Mouse (Mus musculus) gastrocnemius, postnatal 10 days (tissue): ENCODE measurements around the gene Wbp2nl. TPM values are rescaled to one million over a fixed set of nuclear protein-coding genes. Genes with fewer than 3 reads are reported as not detected.

ENCODE experiments used
- DNase-seq: peaks from one replicate; pipeline ENCODE4 v3.0.0; 2021; ENCODE audit warnings: mixed read lengths
- long read RNA-seq, 2 experiments: library from polyadenylated mRNA; stranded (forward); transcript quantifications; one replicate each; pipeline ENCODE4 v2.0.0; 2021
- total RNA-seq, 2 experiments: library from RNA; stranded (reverse); gene quantifications; 2 replicates each; pipeline ENCODE4 v1.2.3; 2021

The Wbp2nl gene
- not detected for total RNA-seq
- long read RNA-seq, experiment 1, result 0 reads
- long read RNA-seq, experiment 2, result 0 reads

DNA sequence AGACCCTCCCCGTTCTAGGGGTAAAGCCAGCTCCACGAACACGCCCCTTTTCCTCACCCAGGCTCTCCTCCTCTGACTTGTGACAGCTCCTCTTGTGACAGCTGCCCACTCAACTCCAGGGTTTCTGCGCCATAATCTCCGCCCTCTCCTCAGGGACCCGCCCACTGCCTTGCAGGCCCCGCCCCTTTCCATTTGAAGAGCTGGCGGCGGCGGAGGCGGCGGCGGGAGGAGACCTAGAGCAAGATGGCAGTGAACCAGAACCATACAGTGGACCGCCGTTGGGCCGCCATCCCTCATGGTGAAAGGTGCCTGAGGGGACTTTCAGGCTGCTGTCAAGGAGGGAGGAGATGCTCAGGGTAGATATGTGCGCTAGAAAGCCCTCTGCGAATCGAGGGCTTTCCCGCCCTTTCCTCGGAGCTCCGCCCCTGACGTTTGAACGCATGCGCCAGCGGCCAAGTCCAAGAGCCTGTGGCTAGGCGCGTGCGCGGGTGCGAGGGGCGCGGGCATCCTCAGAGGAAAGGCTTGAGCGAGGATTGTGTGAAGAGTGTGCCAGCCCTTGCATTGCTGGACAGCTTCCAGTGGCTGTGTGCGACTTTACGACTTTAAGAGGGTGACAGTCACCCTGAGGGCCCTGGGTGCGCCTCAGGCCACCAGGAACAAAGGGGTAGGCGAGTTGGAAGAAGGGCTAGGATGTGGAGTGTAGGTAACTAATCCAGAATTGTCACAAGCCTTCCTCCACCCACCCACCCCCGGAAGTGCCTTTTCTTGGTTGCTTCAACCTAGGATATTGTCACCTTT is at the start of gene Wbp2nl:
Wbp2nl (plus strand) TSS at position 191 of the 798 bp plus-strand sequence.
- DNase-seq, result no peak

DNA sequence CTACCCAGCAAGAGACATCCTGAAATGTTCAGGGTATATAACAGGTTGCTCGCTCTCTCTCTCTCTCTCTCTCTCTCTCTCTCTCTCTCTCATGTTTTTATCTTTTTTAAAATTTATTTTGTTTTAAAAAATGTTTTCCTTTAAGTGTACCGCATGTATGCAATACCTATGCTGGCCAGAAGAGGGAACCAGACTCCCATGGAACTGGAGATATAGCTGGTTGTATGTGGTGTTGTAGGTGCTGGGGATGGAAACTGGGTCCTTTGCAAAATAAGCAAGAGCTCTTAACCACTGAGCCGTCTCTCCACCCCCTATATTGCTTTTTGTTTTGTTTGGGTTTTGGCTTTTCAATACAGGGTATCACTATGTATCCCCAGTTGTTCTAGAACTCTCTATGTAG is 47.2 kb upstream of the Wbp2nl start:
- DNase-seq, result no peak

DNA sequence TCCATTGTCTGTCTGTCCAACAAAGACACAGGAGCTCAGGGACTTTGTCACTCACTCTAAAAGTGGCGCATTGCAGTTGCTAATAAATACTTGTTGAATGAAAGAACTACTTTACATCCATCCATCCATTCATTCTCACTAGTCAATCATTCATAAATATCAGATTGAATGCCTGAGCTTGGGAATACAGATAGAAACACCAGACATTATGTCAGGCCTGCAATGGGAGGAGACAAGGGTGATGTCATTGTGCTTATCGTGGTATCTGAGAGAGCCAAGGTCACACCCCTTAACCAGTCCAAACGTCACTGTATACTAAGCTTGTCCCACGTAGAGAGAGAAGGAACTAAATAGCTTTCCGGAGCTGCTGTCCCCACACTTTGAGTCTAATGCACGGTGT is 46.7 kb upstream of the Wbp2nl start, which contains the start of gene 1500009C09Rik:
1500009C09Rik (plus strand) TSS at position 301 of the 400 bp plus-strand sequence.
- no peak for DNase-seq

DNA sequence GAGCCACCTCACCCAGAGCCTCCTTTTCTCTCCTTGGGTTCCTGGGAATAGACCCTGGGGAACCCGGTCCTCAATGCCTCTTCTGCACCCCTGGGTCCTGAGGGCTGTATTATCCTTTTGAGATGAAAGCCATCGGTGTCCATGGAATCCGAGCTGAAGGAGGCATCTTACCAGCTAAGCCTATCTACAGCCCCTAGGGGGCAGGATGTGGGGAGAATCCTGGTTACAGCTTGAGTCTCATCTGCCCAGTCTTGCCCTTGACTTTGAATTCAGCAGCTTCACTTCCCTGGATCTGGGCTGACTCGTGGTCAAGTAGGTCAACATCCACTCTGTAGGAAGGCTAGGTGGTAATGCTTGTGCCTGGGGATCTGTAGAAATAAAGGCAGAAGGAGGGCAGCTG is 43.5 kb upstream of the Wbp2nl start:
- DNase-seq, result no peak

DNA sequence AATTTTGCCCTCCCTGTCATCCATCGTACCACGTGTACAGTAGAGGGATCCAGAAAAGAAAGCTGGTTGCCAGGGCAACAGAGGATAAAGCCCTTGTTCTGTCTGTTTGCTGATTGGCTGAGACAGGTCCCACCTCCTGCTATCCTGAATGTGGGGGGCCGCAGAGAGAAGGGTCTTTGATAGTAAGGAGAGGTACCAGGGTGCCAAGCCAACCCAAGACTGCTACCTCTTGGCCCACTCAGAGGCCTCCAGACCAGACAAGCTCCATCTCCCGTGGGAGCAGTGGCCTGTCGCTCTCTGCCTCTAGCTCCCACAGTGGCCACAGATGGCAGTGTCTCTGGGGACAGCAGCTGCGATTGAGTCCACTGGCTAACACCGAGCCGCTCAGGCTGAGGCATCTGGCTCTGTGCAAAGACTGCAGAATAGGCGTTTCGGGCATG is 42.8 kb upstream of the Wbp2nl start:
- DNase-seq, result no peak

DNA sequence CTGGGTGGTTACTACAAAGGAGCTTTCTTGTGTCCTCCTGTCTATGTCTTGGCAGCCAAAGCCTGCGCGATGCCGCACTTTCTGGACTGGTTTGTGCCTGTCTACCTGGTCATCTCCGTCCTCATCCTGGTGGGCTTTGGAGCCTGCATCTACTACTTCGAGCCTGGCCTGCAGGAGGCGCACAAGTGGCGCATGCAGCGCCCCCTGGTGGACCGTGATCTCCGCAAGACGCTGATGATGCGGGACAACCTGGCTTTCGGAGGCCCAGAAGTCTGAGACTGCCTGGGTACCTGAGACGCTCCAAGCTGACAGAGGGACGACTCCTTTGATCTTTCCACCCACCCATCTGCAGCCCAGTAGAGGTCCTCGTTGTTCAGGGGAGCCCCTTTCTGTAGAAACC is 39.2 kb upstream of the Wbp2nl start:
- DNase-seq, result peak; percentile 79

DNA sequence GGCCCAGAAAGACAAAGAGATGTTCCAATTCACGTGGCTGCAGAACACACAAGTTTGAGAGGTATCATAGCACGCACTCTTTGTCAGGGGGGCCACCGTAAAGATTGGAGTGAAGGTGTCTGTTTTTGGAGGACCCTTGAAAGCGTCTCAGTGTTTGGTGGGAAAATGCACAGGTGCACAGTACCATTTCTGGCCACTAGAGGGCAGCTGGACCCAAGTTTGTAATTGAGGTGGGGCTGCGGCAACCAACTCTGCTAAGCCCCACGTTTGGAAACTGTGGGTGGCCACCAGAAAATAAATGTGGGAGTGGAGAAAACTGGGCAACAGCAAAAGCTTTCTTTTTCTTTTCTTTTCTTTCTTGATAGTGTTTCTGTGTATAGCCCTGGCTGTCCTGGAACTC is 32.4 kb upstream of the Wbp2nl start:
- peak; percentile 71 for DNase-seq

DNA sequence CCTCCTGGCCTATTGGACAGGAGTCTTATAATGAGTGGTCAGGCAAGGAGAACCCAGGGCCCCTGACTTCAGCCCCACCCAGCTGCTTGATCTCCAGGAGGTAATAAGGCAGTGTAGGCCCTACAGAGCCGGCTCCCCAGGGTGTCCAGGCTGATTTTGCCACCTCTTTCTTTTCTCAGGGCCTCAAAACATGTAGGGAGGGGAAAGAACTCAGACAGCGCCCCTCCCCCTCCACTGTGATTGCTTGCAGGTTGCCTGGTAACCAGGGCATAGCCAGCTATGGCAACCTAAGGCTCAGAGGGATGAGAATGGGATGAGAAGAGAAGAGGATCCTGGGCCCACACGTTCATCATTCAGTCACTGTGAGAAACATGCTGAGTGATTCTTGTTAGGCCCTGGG is 30.6 kb upstream of the Wbp2nl start:
- DNase-seq, result no peak

DNA sequence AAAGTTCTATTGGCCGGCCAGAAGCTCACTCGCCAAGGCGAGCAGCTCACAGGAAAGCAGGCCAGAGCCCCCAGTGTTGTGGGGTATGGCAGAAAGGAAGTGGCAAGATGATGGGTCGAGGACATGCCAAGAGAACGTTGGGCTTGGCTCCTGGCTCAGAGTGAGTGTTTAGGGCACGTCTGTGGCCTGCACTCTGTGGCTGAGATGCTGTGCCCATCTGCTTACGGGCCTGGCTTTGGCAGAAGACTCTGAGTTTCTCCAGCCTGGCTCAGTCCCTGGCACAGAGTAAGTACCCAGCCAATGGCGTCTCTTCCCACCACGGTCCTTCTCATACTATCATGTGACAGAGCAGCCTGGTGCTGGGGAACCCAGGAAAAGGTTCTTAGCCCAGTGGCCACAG is 30.0 kb upstream of the Wbp2nl start:
- DNase-seq, result no peak

DNA sequence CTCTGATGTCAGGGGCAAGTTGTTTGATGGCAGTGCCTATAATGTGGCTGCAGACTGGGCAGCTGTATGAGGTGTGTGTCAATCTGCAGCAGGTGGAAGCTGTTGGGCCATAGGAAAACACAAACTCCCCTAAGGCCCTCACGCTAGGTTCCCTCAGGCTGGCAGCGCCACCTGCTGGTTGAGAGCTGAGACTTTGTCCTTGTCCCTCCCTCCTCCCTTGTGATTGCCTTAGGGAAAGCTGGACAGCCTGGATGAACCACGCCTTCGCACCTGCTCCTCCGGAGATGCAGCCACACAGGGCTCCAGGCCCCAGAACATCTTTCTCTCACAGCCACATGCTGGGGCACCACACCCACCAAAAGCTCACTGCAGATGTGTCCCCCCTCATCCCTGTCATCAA is 27.6 kb upstream of the Wbp2nl start:
- peak; percentile 81 for DNase-seq

DNA sequence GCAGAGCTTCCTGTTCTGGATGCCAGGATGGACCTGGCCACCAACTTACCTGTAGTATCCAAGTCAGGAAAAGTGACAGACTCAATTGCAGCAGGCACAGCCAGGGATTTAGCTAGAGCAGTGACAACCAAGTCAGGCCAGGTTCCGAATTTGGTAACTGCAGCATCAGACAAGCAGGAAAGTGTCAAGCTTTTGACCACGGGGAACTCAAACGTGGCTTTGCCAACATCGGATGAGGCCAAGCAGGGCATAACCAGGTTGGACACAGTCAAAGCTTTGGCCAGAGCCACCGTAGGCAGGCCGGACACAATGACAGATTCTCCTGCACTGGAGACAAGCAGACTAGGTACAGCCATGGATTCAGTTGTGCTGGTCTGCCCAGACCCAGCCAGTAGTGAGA is 26.5 kb upstream of the Wbp2nl start:
- DNase-seq, result no peak

DNA sequence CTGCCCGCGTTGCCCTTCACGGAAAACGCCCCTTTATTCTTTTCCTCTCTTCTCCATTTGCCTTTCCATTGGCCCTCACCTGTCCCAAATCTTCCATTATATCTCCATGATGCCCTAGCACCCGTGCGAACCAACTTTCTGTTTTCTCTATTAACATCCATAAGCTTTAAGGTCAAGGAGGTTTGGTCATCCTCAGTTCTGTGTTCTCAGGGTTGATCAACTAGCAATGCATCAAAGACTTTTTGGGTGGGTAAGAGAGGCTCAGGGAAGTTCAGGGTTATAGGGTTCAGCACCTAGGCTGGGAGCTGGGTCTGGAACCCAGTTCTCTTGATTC is 24.2 kb upstream of the Wbp2nl start, which contains the start of gene Sept3:
Sept3 (plus strand) TSS at position 301 of the 334 bp plus-strand sequence.
- no peak for DNase-seq

DNA sequence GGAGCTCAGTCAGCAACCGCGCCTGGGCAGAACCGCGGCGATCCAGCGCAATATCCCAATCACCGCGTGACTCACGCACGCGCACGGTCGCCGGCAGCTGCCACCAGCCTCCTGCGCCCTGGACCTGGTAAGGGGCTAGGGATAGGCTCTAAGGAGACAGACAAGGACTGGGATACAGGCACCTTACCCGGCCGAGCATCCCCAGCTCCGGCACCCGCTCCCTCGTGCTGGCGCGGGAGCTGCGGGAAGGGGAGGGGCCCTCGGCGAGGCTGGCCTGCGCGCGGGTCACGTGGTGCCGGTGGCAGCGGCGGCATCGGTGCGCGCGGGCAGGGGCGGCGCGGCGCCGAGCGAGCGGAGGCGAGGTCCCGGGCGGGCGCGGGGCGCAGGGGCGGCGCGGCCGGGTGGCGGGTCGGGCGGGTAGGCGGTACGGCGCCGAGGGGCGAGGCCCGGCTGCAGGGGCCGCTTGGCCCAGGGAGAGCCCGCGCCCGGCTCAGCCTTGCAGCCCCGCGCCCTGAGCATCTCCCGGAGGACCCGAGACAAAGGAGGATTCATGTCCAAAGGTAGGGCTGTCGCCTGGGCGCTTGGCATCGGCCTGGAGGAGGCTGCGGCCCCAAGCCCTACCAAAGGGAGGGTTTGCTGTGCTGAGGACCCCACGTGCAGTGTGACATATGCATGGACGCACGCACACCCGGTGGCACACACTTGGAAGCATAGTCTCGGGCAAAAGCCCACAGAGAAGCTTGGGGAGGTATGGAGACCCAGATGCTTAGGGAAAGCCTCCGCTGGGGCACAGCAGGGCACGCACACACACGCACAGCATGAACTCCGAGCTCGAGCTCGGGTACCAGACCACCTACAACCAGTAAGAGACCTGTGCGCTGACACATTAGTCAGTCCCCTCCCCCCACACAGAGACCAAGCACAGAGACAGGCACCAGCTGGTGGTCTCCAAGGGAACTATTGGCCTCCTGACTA is 23.5 kb upstream of the Wbp2nl start:
- no peak for DNase-seq

DNA sequence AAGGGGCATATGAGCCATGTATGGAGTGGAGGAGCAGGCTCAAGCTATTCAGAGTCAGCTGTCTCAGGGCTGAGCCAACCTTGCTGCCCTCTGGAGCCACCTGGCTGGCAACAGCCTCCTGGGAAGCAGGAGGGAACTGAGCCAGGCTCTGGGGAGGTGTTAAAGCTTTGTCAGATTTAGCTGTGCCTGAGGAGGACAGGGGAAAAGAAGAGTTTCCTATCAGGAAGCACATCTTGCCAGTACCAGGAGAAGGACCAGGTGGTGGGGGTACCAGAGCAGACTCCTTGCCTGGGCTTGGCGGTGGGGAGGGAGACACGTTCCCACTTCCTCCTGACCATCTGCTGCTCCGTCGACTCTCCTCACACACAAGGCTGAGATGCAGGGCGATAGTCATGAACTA is 21.2 kb upstream of the Wbp2nl start:
- DNase-seq, result no peak

DNA sequence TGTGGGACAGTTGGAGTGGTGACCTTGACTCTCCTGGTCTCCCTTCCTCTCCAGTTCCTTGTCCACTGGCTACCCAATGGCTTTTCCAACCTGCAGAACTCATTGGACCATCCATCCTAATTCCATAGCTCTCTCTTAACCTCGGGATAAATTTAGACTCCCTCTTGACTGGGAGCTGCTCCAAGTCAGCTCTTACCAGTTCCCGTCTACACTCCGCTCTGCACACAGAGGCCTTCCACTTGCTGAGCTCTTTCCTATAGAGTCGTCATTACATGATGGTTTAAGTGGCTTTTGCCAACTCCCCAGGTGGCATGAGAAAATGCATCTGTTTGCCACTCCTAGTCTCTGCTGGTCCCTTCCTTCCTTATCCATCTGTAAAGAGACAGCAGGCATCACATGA is 18.1 kb upstream of the Wbp2nl start:
- no peak for DNase-seq

DNA sequence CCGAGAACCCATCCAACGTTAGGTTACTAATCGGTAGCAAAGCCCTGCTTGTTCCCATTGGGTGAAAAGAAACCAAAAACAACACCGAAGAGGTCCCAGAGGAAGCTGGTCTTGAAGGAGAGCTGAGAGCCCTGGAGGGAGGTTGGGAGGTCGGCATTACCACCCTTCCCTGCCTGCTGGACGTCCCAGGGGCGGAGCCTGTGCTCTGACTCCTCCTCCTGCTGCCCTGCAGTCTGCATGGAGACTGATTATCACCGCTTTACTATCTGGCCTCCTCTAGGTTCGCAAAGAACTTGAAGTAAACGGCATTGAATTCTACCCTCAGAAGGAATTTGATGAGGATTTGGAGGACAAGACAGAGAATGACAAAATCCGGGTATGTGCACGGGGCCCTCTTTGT is 12.6 kb upstream of the Wbp2nl start:
- no peak for DNase-seq

DNA sequence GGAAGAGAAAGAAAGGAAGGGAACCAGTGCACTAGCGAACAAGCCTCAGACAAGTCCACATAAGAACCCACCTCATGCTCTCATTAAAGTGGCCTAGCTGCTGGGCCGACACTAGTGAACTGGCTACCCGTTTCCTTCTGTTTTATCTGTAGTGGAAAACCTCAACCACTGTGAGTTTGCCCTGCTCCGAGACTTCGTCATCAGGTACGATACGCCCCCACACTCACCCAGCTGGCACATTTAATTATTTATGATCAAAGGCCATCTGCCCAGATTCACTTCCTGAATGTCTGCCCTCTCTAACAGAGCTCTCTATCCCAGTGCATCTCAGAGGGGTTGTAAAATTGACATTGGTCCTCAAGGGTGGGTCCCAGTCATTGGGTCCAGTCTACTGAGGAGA is 8.5 kb upstream of the Wbp2nl start:
- no peak for DNase-seq

DNA sequence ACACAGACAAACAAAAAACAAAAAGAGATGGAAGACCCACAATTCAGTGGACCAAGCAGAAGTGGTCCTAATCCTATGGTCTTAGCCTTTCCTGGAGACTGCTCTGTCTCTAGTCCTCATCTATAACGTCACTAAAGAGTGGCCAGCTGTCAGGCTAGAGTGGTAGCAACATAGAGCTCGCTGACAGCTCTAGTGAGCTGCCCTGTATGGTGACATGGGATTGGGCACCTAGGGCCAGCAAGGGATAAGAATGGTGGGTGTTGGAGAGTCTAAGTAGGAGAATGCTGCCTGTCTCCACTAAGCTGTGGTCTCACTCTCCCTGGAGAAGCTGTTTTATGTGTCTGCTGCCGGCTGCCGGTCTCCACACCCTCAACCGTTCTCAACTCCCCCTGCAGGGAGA is 5.9 kb upstream of the Wbp2nl start:
- DNase-seq, result no peak

DNA sequence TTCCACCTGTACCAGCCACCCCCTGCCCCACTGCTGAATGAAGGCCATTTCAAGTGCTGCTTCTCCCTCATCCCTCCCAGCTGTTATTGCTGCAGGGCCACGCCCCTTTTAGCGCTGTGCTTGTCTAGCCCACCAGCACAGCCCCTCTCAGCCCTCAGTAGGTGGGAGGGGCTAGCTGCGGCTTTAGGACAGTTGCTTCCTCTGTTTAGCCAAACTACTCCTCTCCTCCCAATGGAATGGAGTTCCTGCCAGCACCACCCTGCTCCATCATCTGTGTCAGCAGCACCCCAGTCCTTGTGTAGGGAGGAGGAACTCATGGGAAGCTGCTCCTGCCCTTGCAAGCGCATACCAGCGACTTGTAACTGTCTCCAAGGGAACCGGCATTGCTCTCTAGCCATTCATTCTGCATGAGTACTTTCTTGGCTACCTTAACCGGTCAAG is 5.5 kb upstream of the Wbp2nl start:
- no peak for DNase-seq

DNA sequence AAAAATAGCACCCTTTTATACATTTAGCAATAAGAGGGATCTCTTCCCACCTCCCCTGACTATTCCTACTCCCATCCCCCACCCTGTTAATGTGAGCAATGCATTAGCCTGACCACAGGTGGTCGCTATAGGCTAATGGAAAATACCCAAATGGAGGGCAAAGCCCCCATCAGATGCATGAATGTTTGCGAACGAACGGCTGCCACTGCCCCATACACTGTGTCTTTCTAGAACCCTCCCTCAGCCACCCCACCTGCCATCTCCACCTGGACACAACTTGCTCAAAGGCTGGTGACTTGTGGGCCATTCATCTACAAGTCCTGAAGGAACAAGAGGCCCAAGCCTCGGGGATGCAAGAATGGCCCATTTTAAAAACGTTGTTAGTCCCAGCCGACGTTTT is 4.7 kb upstream of the Wbp2nl start:
- DNase-seq, result no peak

DNA sequence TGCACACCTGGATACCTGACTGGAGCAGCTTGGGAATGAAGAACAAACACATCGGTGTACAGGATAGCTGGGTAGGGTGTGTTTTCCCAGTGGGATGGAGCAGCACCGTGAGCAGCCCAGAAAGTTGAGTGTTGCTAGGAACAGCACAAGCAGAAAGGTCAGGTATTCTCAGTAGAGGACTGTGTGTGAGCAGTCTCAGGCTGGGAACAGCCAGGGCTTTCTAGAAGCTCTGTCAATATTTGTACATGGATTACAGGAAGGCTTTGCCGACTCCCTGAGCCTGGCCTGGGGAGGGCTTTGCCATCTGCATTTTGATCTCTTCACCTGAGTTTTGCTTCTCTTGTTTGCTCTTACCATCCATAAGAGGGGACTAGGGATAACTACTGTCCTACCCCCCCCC is 8.4 kb downstream of the Wbp2nl start:
- no peak for DNase-seq

DNA sequence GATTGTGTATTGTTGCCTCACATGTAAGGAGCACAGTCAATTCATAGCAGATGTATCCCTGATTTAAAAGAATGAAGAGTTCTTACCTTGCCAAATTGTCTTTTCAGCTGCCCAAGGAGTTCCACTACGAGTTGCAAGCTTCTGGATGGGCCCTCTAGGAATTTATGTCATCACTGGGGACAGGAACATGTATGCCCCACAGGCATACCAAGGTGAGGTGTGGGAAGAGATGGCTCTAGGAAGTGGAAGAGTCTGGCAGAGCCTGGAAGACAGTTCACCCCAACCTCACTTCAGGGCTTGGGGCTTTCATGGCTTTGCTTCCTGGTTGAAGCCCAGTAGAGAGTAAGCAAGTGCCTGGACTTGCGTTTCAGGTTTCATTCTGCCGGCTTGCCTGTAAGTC is 9.7 kb downstream of the Wbp2nl start:
- no peak for DNase-seq

DNA sequence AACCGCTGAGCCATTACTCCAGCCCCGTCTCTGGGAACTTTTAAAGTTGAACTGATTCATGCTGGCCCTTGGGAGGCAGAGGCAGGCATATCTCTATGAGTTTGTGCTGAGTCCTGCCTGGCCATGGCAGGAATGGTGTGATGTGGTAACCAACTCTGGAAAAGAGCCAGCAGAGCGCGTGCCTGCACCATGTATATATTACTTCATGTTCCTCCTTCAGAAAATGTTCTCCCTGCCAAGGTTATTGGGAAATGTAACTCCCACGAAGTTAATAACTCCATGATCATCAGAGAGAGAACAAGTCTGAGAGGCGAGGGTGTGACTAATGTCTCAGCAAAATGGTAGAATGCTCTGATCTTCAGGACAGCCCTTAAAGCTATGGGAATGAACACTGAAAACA is 19.1 kb downstream of the Wbp2nl start:
- no peak for DNase-seq
